Mouse (Mus musculus) urinary bladder, postnatal 4 days (tissue): Measurements from ENCODE around the gene Atrnl1.
"Not testable (repeated sequence)": the region's sequence is repeated elsewhere in the genome, so short reads cannot be mapped to it uniquely, and the experiment has no call there.

Source experiments
- DNase-seq, 2 experiments: peaks; one replicate each; pipeline ENCODE4 v3.0.0; 2021 to 2022; ENCODE audit warnings: low spot score in 2 of 2

Atrnl1 gene

GRCm38 (mm10) chr19:58029661-58030060 is 418.8 kb downstream of the Atrnl1 start:
- DNase-seq, result peak in 1 of 2 experiments; percentile 6

- no peak for DNase-seq
These were observed 422.4 kb downstream of the Atrnl1 start for GRCm38 (mm10) chr19:58033241-58033640.

- no peak for DNase-seq
These were observed 425.3 kb downstream of the Atrnl1 start for GRCm38 (mm10) chr19:58036166-58036565.

- no peak for DNase-seq
These were observed 432.3 kb downstream of the Atrnl1 start for GRCm38 (mm10) chr19:58043120-58043519.

- no peak for DNase-seq
These were observed 432.7 kb downstream of the Atrnl1 start for GRCm38 (mm10) chr19:58043550-58043949.

- DNase-seq, result no peak
These were observed 434.0 kb downstream of the Atrnl1 start for GRCm38 (mm10) chr19:58044816-58045215.

- no peak for DNase-seq
These were observed 435.8 kb downstream of the Atrnl1 start for GRCm38 (mm10) chr19:58046656-58047055.

GRCm38 (mm10) chr19:58050410-58050809 is 439.6 kb downstream of the Atrnl1 start:
- DNase-seq, result not testable (repeated sequence)

- no peak for DNase-seq
These were observed 440.2 kb downstream of the Atrnl1 start for GRCm38 (mm10) chr19:58050986-58051385.

GRCm38 (mm10) chr19:58051905-58052304 is 441.1 kb downstream of the Atrnl1 start:
- DNase-seq, result no peak

GRCm38 (mm10) chr19:58052444-58053135 is 441.8 kb downstream of the Atrnl1 start:
- DNase-seq, result no peak

- DNase-seq, result no peak
These were observed 448.9 kb downstream of the Atrnl1 start for GRCm38 (mm10) chr19:58059719-58060118.

- no peak for DNase-seq
These were observed 449.5 kb downstream of the Atrnl1 start for GRCm38 (mm10) chr19:58060199-58060853.

- no peak for DNase-seq
These were observed 450.1 kb downstream of the Atrnl1 start for GRCm38 (mm10) chr19:58060854-58061358.

- DNase-seq, result no peak
These were observed 451.1 kb downstream of the Atrnl1 start for GRCm38 (mm10) chr19:58061933-58062332.

- DNase-seq, result no peak
These were observed 452.7 kb downstream of the Atrnl1 start for GRCm38 (mm10) chr19:58063541-58063940.

GRCm38 (mm10) chr19:58064116-58065000 is 453.5 kb downstream of the Atrnl1 start:
- DNase-seq, result no peak

- no peak for DNase-seq
These were observed 454.1 kb downstream of the Atrnl1 start for GRCm38 (mm10) chr19:58065001-58065314.

- no peak for DNase-seq
These were observed 454.7 kb downstream of the Atrnl1 start for GRCm38 (mm10) chr19:58065514-58065913.

- DNase-seq, result no peak
These were observed 457.3 kb downstream of the Atrnl1 start for GRCm38 (mm10) chr19:58068114-58068513.

- DNase-seq, result no peak
These were observed 458.1 kb downstream of the Atrnl1 start for GRCm38 (mm10) chr19:58068958-58069357.

GRCm38 (mm10) chr19:58072404-58072803 is 461.6 kb downstream of the Atrnl1 start:
- no peak for DNase-seq
